Mouse (Mus musculus) thymus, postnatal 14 days (tissue): ENCODE data around the gene Speer2.

Source experiments
- DNase-seq: peaks from one replicate; pipeline ENCODE4 v3.0.0; 2021

The Speer2 gene

DNA sequence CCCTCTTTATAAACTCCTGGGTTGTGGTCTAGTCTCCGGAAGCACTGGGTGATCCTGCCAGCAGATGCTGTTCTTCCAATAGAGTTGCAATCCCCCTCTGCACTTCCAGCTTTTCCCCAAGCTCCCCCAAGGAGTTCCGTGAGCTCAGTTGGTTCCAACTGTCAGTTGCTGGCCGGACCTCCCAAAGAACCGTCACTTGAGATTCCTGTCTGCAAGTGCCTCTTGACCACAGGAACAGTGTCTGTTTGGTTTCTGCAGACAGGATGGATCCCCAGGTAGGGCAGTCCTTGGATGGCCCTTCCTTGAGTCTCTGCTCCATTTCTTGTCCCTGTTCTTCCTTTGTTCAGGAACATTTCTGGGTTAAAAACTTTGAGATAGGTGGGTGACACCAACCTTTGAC, at the start of gene Speer2:
Gene Speer2, minus strand, starts transcription at position 101 of the 400 bp plus-strand sequence.
- DNase-seq = no peak

DNA sequence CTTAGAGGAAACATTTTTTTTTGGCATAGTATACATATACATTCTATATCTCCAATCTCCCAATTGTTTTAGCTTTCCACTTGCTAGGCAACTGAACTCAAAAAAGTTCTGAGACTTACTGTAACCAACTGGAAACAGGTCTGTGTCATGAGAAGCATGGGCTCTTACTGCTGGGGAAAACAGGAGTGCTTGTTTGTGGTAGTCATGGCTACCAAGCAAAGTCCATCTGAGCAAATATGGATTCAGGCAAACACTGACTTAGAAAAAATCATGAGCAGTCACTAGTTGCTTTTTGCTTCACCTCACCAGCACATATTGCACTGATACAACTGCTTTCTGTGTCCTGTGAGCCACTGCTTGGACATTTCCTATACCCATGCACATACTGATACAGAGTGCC, 40.8 kb upstream of the Speer2 start:
- DNase-seq = no peak

DNA sequence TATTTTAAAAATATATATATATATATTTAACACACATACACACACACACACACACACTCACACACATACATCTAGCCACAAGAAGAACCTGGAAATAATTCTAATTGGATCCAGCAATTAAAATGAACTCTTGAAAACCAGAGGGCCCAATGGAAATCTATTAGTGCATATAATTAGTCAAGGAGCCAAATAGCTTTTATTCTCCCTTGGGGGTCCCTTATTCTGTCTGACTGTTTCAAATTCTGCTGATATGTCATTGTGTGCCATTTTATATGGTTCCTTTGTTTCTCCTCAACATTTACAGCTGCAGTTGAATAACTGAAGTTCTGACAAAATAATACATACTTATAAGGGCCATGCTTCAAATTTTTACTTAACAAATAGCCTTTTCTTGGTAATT, 17.2 kb upstream of the Speer2 start:
- DNase-seq = no peak

DNA sequence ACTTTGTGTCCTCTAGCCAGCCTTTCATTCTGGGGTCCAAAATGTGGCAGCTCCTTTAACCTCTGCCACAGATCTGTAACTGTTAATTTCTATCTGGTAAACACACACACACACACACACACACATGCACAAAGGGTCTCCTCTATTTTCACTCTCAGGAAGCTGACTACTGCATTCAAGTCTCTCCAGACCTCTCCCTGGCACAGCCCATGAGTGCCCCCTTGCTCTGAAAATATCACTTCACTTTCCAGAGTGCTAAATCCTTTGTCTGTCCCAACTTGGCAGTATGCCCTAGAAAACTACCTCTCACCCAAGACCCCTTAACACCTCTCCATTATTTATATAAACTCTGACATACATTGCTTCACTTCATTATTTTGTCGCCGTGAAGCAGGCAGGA, 26.9 kb downstream of the Speer2 start:
- no peak for DNase-seq

DNA sequence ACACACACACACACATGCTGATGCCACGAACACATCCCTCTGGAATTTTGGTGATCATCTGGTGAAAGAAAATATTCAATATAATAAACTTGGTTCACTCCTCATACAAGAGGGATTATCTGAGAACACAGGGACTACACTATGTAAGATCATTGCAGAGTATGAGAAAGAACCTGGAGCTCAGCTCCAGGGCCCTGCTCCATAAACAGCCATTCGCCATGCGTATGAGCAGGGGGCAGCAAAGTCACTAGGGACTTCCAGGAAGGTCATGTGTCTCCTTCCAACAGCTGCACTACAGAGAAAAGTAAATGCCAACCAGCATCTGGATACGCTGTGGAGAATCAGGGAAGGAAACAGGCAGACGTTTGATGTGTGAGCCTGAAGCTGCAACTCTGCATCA, 49.9 kb downstream of the Speer2 start:
- DNase-seq = no peak
